Mouse (Mus musculus) limb, embryonic 14.5 days (tissue): ENCODE data around the gene C9orf72. TPM values are rescaled to one million over a fixed set of nuclear protein-coding genes. Genes with fewer than 3 reads are reported as not detected.

ENCODE experiments used
- ATAC-seq: fragments of 200-750 bp; cut with Nextera tagmentation; 2 replicates; pipeline ENCODE4 v1.8.0; 2017; ENCODE audit warnings: low read depth, moderate number of reproducible peaks, moderate TSS enrichment; ENCODE audit not compliant: low FRiP score
- DNase-seq: peaks from one replicate; pipeline ENCODE4 v3.0.0-alpha.2; 2015; ENCODE audit warnings: low spot score
- H3K27ac ChIP-seq: fragments of 300-500 bp; sonication (generic); replicated peaks from 2 replicates; pipeline ENCODE4 v1.5.1; 2014; ENCODE audit warnings: low read depth, mild to moderate bottlenecking, low read length, moderate library complexity, mixed read lengths
- H3K27me3 ChIP-seq: fragments of 300-500 bp; sonication (generic); 2 replicates; pipeline ENCODE4 v1.6.1; 2014; ENCODE audit warnings: low read length, mixed read lengths; ENCODE audit not compliant: control insufficient read depth, insufficient read depth
- H3K36me3 ChIP-seq: fragments of 300-500 bp; sonication (generic); 2 replicates; pipeline ENCODE4 v1.6.1; 2014; ENCODE audit warnings: mild to moderate bottlenecking, low read length, moderate library complexity, mixed read lengths; ENCODE audit not compliant: control insufficient read depth, insufficient read depth
- H3K4me1 ChIP-seq: fragments of 300-500 bp; sonication (generic); 2 replicates; pipeline ENCODE4 v1.6.1; 2014; ENCODE audit warnings: antibody characterized with exemption, low read length, mixed read lengths; ENCODE audit not compliant: control insufficient read depth, insufficient read depth
- H3K4me2 ChIP-seq: fragments of 300-500 bp; sonication (generic); replicated peaks from 2 replicates; pipeline ENCODE4 v1.6.1; 2014; ENCODE audit warnings: low read depth, mild to moderate bottlenecking, low read length, moderate library complexity; ENCODE audit not compliant: severe bottlenecking
- H3K4me3 ChIP-seq: fragments of 300-500 bp; sonication (generic); replicated peaks from 2 replicates; pipeline ENCODE4 v1.5.1; 2014; ENCODE audit warnings: low read length
- H3K9ac ChIP-seq: fragments of 300-500 bp; sonication (generic); 2 replicates; pipeline ENCODE4 v1.6.1; 2014; ENCODE audit warnings: mild to moderate bottlenecking, low read depth, low read length, moderate library complexity; ENCODE audit not compliant: severe bottlenecking
- H3K9me3 ChIP-seq: fragments of 300-500 bp; sonication (generic); 2 replicates; pipeline ENCODE4 v1.6.1; 2016; ENCODE audit warnings: low read length; ENCODE audit not compliant: control insufficient read depth
- POLR2A ChIP-seq: fragments of 200-500 bp; IDR thresholded peaks from 2 replicates; pipeline ENCODE4 v1.8.0; 2012; ENCODE audit warnings: inconsistent platforms, mild to moderate bottlenecking, moderate library complexity, borderline replicate concordance; ENCODE audit not compliant: insufficient read depth, insufficient read length; ENCODE audit errors: extremely low read depth
- WGBS: fragments of 180-500 bp; shearing (Covaris S2); extraction: QIAGEN DNeasy Blood & Tissue Kit; methylation state at CpG from one replicate; pipeline ENCODE4 v1.1.7; 2014; 5-methylcytosine and 5-hydroxymethylcytosine counted together
- polyA plus RNA-seq, 2 experiments: library from polyadenylated mRNA; depleted of rRNA in 1 of 2; stranded (reverse) in 1 of 2; unstranded in 1 of 2; fragments of >200 nt; fragmentation: Nextera tagmentation in 1 of 2; extraction: Ambion mirVana in 1 of 2; gene quantifications; 2 replicates each; pipeline versions ENCODE4 v1.2.1 to v1.2.3; 2012 to 2014

The C9orf72 gene
- polyA plus RNA-seq, 2 experiments, result 11.4 to 12.7 TPM

DNA sequence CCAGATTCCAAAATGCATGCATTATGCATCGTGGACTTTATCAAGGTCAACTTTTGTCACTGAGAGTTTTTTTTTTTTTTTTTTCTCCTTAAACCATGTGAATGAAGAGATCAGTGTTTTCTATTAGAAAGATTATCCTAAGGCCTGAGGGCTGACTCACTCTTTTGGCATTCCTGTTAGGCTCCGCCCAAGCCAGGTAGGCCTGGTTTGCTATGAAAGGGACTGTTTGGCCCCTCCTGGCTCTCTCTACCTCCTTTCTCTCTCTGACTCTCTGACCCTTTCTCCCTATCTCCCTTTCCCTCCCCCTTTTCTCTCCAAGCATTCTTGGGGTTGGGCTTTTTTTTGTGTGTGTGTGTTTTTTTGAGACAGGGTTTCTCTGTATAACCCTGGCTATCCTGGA lies 50.4 kb downstream of the C9orf72 start:
- no peak for TF ChIP-seq POLR2A
- Histone ChIP-seq H3K4me3 (no peak overlapping the region), H3K4me2 (no peak overlapping the region), H3K9ac (no peak overlapping the region), H3K36me3 (no peaks in the 10 kb centered on the region), H3K9me3 (no peaks in the 10 kb centered on the region), H3K27ac (no peak overlapping the region), H3K4me1 (no peaks in the 10 kb centered on the region), H3K27me3 (no peaks in the 10 kb centered on the region)
- no peak for DNase-seq
- no peak for ATAC-seq
- WGBS, result 85% methylated on average over 2 of the region's 2 CpGs

DNA sequence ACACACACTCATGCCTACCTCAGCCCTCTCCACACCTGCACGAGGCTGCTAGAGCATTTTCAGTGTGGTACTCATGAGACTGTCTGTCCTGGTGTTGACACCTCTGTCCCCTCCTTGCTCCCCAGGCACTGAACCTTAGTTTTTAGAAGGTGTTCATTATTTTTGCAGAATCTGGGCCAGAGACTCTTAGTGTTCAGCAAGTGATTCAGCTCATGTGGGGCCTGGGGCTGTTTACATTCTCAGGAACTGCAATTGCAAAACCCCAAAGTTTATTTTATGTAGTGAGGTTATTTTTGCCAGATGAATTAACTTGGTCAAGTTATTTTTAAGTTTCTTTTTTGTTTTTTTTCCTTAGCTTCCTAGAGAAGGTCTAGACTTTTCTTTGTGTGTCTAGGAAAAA lies 52.4 kb downstream of the C9orf72 start:
- Histone ChIP-seq H3K9me3 (no peaks in the 10 kb centered on the region), H3K4me3 (no peak overlapping the region), H3K27ac (no peak overlapping the region), H3K4me1 (no peaks in the 10 kb centered on the region), H3K4me2 (no peak overlapping the region), H3K9ac (no peak overlapping the region), H3K27me3 (no peaks in the 10 kb centered on the region), H3K36me3 (no peaks in the 10 kb centered on the region)
- DNase-seq, result no peak
- no peak for TF ChIP-seq POLR2A
- 56% methylated on average over 1 of the region's 1 CpGs for WGBS
- no peak for ATAC-seq

DNA sequence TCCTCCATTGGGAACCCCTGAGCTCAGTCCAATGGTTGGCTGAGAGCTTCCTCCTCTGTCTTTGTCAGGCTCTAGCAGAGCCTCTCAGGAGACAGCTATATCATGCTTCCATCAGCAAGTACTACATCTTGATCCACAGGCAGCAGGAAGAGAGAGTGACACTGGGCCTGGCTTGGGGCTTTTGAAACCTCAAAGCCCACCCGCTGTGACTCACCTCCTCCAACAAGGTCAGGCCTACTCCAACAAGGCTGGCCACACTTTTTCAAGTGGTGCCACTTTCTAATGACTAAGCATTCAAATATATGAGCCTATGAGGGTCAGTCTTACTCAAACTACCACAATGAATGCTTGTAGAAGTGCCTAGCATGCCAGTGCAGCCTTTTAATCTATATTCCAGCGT lies 53.5 kb downstream of the C9orf72 start:
- Histone ChIP-seq H3K9me3 (no peaks in the 10 kb centered on the region), H3K4me2 (no peak overlapping the region), H3K4me1 (no peaks in the 10 kb centered on the region), H3K9ac (no peak overlapping the region), H3K27ac (no peak overlapping the region), H3K4me3 (no peak overlapping the region), H3K27me3 (no peaks in the 10 kb centered on the region), H3K36me3 (no peaks in the 10 kb centered on the region)
- DNase-seq, result no peak
- ATAC-seq, result no peak
- no peak for TF ChIP-seq POLR2A
- WGBS, result 80% methylated on average over 2 of the region's 2 CpGs

DNA sequence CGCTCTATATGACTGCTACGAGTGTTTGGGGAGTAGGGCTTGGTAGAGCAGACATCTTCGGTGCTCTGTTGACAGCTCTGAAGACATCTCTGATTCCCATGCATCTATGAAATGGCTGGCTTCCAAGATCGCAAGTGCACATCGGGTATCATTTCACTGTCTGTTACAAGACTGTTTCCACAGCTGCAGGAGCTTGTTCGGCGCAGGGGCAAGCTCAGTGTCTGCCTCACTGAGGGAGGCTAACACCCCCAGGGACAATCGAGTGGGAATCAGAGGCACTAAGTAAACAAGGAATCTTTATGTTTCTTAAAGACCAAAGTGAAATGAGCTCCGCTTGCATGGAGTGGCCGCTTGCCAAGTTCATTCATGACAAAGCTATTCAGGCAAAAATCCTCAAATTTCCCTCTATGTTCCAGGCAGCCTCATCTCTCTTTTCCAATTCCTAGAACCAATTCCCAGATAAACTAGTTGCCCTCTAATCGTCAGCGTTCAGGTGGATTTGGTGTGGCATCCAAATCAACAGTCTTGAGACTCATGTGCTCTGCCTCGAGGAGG lies 56.3 kb downstream of the C9orf72 start:
- ATAC-seq, result no peak
- WGBS, result 77% methylated on average over 13 of the region's 13 CpGs

DNA sequence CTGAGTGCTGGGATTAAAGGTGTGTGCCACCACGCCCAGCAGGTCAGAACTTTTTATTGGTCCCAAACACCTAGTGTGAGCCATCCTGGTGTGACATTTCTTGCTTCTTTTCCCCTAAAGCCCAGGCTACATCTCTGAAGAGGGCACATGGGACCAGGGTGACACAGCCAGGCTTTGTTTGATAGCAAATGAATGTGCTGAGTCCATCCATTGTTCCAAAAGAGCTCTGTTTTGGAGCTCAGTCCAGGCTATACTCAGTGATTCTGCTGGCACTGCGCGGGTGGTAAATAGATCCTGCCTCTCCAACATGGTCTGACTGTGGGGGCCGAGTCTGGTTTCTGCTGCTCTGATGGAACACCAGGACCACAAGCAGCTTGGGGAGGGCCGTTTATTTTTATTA lies 58.1 kb downstream of the C9orf72 start:
- no peak for DNase-seq
- WGBS, result 44% methylated on average over 5 of the region's 5 CpGs
- ATAC-seq, result no peak
- Histone ChIP-seq H3K4me2 (no peak overlapping the region), H3K36me3 (no peaks in the 10 kb centered on the region), H3K9ac (no peak overlapping the region), H3K27me3 (no peaks in the 10 kb centered on the region), H3K9me3 (no peaks in the 10 kb centered on the region), H3K27ac (no peak overlapping the region), H3K4me1 (no peaks in the 10 kb centered on the region), H3K4me3 (no peak overlapping the region)
- no peak for TF ChIP-seq POLR2A

More for the DNA sequence above, 56.3 kb downstream of the C9orf72 start:
- Histone ChIP-seq H3K9ac (no peak overlapping the region), H3K4me2 (no peak overlapping the region), H3K4me3 (no peak overlapping the region), H3K36me3 (no peaks in the 10 kb centered on the region), H3K27me3 (no peaks in the 10 kb centered on the region), H3K27ac (no peak overlapping the region), H3K4me1 (no peaks in the 10 kb centered on the region), H3K9me3 (no peaks in the 10 kb centered on the region)
- peak; percentile 46 for DNase-seq
- TF ChIP-seq POLR2A, result no peak

DNA sequence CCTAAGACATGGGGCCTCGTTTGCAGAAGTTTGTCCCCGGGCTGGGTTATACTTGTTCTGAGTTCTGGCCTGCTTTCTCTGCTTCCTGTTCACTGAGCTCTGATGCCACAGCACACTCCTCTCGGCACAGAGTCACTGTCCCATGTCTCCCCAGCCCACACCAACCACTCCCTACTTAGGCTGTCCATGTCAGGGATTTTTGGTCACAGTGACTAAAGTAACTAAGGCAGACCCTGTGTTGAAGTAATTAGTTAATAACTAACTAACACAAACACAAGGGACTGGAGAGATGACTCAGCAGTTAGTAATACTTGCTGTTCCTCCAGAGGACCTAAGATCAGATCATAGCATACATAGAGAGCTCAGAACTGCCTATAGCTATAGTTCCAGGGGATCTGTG lies 60.0 kb downstream of the C9orf72 start:
- Histone ChIP-seq H3K9me3 (no peaks in the 10 kb centered on the region), H3K4me1 (no peaks in the 10 kb centered on the region), H3K4me2 (no peak overlapping the region), H3K9ac (no peak overlapping the region), H3K4me3 (no peak overlapping the region), H3K27me3 (no peaks in the 10 kb centered on the region), H3K36me3 (no peaks in the 10 kb centered on the region), H3K27ac (no peak overlapping the region)
- DNase-seq (no peak), ATAC-seq (no peak)
- TF ChIP-seq POLR2A, result no peak
- WGBS, result 81% methylated on average over 3 of the region's 3 CpGs
